Mouse (Mus musculus) hematopoietic stem cell, adult 5-6 weeks (primary cell): ENCODE measurements around the gene Kctd20. TPM values are rescaled to one million over a fixed set of nuclear protein-coding genes. Genes with fewer than 3 reads are reported as not detected.

Source experiments
- ATAC-seq, 2 experiments: fragments of 125-278 bp in 1 of 2; replicated peaks in 1 of 2; 2 replicates each; pipeline ENCODE4 v1.8.0; 2016 to 2017; ENCODE audit warnings: inconsistent platforms in 2 of 2, mild to moderate bottlenecking in 2 of 2, moderate number of reproducible peaks in 2 of 2, low read depth in 1 of 2, moderate TSS enrichment in 1 of 2; ENCODE audit not compliant: low FRiP score in 2 of 2, poor library complexity in 2 of 2, severe bottlenecking in 2 of 2, insufficient read depth in 1 of 2, low TSS enrichment in 1 of 2
- total RNA-seq: library from RNA; stranded (forward); fragments of 172-1452, 232-1000 nt; gene quantifications from 2 replicates; pipeline ENCODE4 v1.2.3, GENCODE M21; 2017

Gene Kctd20
- total RNA-seq = 57.9 and 64.0 TPM in 2 replicates

DNA sequence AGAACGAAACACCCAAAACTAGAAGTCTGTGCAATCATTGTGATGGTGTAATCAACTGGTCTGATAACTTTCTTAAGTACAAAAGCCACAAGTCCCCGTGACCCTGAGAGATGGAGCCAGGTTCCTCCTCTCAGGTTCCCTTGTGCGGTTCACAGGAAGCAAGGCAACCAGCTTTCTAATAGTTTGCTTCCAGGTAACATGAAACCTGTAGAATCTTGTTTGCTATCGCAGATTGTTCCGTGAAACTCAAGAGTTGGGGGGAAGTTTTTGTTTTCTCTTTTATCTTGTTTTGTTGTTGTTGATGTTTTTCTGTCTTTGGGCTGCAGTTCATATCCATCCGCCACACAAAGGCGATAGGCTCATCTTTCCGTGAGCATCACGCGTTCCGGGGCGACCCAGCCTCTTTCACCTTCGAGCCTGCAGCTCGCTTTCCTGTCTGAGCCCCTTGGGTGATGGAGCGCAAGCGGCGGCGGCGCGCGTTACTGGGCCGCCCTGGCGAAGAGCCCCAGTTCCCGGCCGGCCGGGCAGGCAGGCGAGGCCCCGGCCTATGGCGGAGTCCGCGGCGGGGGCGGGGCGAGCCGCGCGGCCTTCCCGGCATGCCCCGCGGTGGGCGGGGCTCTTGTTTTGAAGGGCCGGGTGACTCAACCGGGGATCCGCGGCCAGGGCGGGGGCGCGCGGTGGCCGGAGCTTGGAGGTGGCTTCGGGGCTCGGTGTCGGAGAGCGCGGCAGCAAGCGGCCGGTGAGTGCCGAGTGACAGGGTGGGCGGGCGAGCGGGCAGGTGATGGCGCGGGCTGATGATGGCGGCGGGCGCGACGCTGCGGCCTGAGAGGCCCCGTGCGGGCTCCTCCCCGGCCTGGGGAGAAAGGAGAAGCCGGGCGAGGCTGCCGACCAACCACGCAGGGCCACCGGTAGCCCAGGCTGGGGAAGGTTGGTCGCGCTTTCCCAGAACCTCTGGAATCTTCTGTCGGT lies at the start of gene Kctd20:
TSS of gene Kctd20 (plus strand) at position 120 of the 969 bp plus-strand sequence.
- ATAC-seq = peak; percentile 67 to 74

DNA sequence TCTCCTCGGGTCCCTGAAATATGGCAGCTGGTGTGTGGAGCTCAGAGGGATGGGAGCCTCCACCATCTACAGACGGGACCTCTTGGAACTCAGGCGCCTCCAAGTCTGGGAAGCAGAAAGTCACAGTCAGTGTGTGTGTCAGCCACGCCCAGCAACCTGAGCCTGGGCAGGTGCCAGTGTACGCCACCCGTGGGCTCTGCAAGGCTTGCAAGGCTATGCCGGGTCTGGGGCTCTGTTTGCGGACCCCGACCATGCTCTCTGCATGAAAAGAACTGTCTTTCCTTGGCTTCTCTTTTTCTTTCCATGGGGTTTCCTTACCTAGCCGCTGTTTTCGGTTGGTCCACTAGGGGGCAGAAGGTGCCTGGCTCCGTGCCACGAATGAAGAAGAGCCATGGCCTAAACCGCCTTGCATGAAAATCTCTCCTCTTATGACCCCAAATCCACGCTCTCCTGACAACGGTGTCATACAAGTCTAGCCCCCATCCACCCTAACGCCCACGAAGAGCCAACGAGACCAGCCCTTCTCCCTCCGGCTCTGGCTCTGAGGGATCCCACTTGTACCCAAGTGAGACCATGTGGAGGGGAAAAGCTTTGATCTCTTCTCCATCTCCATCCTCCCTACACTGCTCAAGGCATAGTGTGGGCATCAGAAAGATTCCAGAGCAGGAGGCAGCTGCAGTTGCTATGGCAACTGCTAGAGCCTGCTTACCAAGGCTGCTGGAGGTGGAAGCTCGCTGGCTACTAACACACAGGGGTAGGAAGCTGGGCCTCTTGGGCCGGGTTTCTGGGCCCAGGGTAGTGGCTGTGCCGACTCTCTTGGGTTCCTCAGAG lies 47.0 kb upstream of the Kctd20 start:
- ATAC-seq = peak in 1 of 2 experiments; percentile 25; a peak in 1 of 4 replicates

DNA sequence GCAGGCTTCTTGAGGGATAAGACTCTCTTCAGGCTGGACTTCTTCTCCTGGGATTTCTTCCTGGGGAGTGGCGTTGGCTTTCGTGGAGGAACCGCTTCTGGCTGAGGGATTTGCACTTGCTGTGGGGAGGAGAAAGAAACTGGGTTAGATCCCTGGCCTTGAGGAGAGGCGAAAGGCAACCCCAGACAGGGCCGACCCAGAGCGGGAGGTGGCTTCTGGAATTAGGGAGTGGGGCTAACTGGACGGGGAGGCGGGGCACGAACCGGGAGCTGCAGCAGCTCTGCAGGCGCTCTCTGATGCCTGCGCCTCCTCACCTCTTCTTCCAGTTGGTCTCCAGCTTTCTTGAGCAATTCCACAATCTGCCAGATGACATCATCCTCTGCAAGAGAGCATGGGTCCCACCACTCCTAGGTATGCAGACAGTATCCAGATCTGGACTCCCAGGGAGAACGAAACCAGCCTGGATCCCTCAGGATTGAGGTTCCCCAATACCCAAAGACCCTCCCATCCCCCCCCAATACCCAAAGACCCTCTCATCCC lies 46.3 kb upstream of the Kctd20 start:
- no peak for ATAC-seq

GRCm38 (mm10) chr17:28907959-28908358 lies 43.8 kb upstream of the Kctd20 start:
- no peak for ATAC-seq

- peak; percentile 77 for ATAC-seq
These were observed 42.4 kb upstream of the Kctd20 start for GRCm38 (mm10) chr17:28909252-28909941.

DNA sequence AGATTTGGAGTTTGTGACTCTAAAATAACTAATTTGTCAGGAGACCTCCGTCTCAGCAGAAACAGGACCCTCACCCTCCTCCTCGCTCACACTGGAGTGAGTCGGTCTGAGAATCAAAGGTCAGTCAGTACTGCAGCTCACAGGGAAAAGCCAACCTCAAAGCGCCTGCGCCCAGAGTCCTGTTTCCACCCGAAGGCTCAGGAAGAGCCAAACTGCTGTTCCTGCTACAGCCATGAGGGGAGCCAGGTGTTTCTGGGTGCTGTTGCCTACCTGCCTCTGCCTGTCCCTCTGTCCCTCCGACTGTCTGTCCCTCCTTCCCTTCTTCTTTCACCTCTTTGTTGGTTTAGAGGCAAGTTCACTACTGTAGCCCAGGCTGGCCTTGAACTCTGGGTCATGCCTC lies 41.6 kb upstream of the Kctd20 start:
- no peak for ATAC-seq

GRCm38 (mm10) chr17:28913200-28913599 lies 38.5 kb upstream of the Kctd20 start:
- ATAC-seq = no peak

- no peak for ATAC-seq
These were observed 37.8 kb upstream of the Kctd20 start for GRCm38 (mm10) chr17:28913940-28914339.

GRCm38 (mm10) chr17:28915060-28915628 lies 36.6 kb upstream of the Kctd20 start, which contains the start of gene 4930539E08Rik:
Gene 4930539E08Rik (minus strand): TSS chr17:28915324.
- no peak for ATAC-seq

DNA sequence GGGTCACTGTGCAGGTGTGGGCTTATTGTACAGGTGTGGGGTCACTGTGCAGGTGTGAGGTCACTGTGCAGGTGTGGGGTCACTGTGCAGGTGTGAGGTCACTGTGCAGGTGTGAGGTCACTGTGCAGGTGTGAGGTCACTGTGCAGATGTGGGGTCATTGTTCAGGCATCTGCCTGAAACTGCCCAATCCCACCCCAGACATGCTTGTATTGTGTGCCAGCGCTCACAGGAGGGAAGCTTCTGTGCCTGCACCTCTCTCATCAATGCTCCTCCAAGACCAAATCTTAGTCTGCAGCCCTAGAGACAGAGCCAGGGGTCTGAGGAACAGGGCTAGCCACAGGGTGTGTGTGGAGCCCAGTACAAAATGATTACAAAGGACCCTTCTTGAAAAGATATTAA lies 35.2 kb upstream of the Kctd20 start:
- no peak for ATAC-seq

- ATAC-seq = no peak
These were observed 30.7 kb upstream of the Kctd20 start for GRCm38 (mm10) chr17:28921086-28921485.

DNA sequence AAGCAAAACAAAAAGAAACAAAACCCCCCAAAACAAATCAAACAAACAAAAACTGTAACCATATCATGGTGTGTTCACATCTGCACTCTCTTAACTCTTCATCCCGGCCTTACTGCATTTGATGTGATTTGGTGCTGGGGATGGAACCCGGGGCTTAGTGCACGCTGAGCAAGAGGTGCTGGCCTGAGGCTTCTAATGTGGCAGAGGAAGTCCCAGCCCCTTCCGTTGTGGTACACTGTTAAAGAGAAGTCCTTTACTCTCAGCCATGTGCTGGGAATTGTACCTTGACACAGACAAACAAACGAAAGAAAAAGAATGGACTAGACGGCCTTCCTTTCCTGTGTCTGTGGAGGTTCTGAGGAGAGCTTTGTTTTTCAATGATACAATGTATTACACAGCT lies 29.7 kb upstream of the Kctd20 start:
- peak in 1 of 2 experiments; percentile 69; a peak in 2 of 4 replicates for ATAC-seq

DNA sequence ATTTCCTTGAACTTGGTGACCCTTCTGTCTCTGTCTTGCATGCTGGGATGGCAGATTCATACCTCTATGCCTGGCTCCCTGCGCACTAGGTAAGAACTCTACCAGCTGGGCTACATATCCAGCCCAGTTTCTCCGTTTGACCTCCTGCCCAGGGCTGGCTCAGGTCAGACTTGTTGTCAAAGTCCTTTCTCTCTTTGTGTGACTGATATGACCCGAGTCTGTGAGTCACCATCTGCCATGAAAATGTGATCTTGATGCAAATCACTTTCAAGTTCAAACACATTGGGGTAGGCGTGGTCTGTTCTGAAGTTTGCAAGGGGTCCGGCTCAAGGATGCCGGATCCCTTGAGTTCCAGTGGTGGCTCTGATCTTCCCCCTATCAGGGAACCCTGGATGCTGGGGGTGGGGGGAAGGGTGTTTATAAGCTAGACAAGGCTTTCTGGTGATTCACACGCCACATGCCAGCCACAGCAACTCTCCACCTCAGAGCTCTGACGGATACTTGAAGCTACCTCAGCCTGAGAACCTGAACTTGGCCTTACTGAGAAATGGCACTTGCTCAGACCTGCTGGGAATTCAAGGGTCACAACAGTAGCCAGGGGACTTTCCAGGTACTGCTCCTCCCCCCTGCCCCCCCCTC lies 26.7 kb upstream of the Kctd20 start:
- ATAC-seq = no peak

GRCm38 (mm10) chr17:28926380-28926779 lies 25.4 kb upstream of the Kctd20 start:
- peak in 1 of 2 experiments; percentile 57; a peak in 3 of 4 replicates for ATAC-seq

DNA sequence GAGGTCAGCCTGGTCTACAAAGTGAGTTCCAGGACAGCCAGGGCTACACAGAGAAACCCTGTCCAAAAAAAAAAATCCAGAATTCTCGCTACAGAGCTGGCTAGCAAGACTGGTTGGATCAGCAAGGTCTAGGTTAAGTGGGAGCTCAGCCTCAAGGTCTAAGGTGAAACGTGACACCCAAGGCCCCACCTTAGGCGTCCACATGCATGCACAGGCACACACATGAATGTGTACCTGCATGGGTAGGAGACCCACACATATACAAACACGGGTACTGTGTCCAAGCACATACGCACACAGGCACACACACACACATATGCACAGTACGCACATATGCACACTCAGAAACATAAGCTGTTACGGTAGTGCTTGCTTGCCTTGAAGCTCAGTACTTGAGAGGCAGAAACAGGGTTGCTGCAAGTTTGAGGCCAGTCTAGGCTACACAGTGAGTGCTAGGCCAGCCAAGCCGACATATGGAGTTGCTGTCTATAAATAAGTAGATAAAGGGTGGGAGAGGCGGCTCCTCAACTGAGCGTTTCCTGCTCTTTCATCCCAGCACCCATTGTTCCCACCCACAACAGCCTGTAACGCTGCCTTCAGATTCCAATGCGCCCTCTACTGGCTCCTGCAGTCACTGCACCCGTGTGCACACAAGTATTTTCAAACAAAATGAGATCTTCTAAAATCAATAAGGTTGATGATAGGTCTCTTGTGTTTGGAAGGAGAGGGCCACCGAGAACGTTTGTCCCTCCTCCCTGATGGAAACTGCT lies 24.7 kb upstream of the Kctd20 start:
- peak in 1 of 2 experiments; percentile 67; a peak in 1 of 4 replicates for ATAC-seq

GRCm38 (mm10) chr17:28928004-28928403 lies 23.7 kb upstream of the Kctd20 start:
- ATAC-seq = no peak
